Mouse (Mus musculus) MEL (cell line): ENCODE results near the gene Olfr362.

Source experiments
- EP300 ChIP-seq, 2 experiments: IDR thresholded peaks; 2 replicates each; pipeline ENCODE4 v1.6.1; 2011; ENCODE audit warnings: improper control_type of control experiment in 2 of 2, low read length in 2 of 2, low read depth in 1 of 2, mild to moderate bottlenecking in 1 of 2
- GATA1 ChIP-seq: IDR thresholded peaks from 2 replicates; pipeline ENCODE4 v1.6.1; 2011; ENCODE audit warnings: low read depth, low read length, improper control_type of control experiment
- MAX ChIP-seq: IDR thresholded peaks from 2 replicates; pipeline ENCODE4 v1.6.1; 2011; ENCODE audit warnings: low read length, improper control_type of control experiment
- MXI1 ChIP-seq: IDR thresholded peaks from 2 replicates; pipeline ENCODE4 v1.6.1; 2011; ENCODE audit warnings: mild to moderate bottlenecking, low read depth, low read length, improper control_type of control experiment
- TAL1 ChIP-seq: IDR thresholded peaks from 2 replicates; pipeline ENCODE4 v1.6.1; 2012; ENCODE audit warnings: mild to moderate bottlenecking, inconsistent platforms, low read length, moderate library complexity, mixed read lengths

- TF ChIP-seq TAL1 (no peak), MXI1 (no peak), GATA1 (no peak), MAX (no peak), EP300 (IDR thresholded peaks at IDR 0.05; ENCODE audit: low read depth in 1 of 2, low read length in 2 of 2) (no peak)
These were observed 52.3 kb downstream of the Olfr362 start, which contains the start of gene Olfr360 for GRCm38 (mm10) chr2:37065446-37065845.
